In the genomic region with DNA sequence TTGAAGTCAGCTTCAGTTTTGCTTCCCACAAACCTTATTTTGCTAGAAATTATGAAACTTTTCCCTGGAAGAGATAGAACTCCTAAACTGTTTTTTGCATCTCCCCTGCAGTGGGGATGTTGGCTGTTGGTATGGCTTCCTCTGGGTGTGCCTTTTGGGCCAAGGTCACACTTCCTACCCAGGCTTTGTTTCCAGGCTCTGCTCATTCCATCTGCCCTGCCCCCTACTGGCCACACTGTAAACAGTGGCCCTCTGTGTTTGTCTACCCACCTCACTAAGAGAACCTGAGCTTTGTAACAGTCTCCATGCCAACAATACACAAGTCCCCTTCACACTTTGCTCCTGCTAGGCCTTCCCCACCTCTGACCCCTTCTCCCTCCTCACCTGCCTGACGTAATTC, we compare ENCODE assay signal across 9 mouse cellular contexts. TPM values are rescaled to one million over a fixed set of nuclear protein-coding genes. Genes with fewer than 3 reads are reported as not detected.
DNase-seq lines count a peak whose midpoint lies in the region; ATAC-seq lines count a peak whose summit lies in the region.
"Had no signal": no experiment of that assay in that cellular context is flagged by ENCODE, and none has a peak within 500 bp of the region (broad histone marks: within the 10 kb centered on the region; RNA-seq: fewer than 3 reads in every experiment).

No protein-coding gene starts in this region.

- no peak overlapping the region for H3K27ac ChIP-seq in forebrain, embryonic 10.5 days
- no peak overlapping the region for H3K27ac ChIP-seq in forebrain, embryonic 16.5 days (ENCODE audit: low read length)

- H3K4me2 ChIP-seq in forebrain, embryonic 16.5 days (ENCODE audit: low read length): no peak overlapping the region

- DNase-seq in forebrain, embryonic 10.5 days (ENCODE audit: extremely low spot score, low spot score): peak; percentile 21
- DNase-seq in A20 (ENCODE audit: low read depth, low spot score): peak; percentile 55
- DNase-seq in adrenal gland, postnatal 36 days: peak; percentile 59 to 62
- DNase-seq in heart, adult 9 months (ENCODE audit: low spot score in 2 of 2): peak; percentile 38 to 46
- DNase-seq in kidney, postnatal 14 days: peak; percentile 63
- no peak for DNase-seq in frontal cortex, postnatal 14 days (ENCODE audit: low spot score in 2 of 2)

- no peaks in the 10 kb centered on the region for H3K9me3 ChIP-seq in forebrain, embryonic 10.5 days
- H3K9me3 ChIP-seq in forebrain, embryonic 16.5 days (ENCODE audit: control insufficient read depth, low read length): no peaks in the 10 kb centered on the region
- H3K9me3 ChIP-seq: megakaryocyte, embryonic 14.5 days had no signal

- H3K36me3 ChIP-seq in forebrain, embryonic 10.5 days (replicated peaks): peaks cover 90% of the 10 kb centered on the region
- H3K36me3 ChIP-seq in forebrain, embryonic 16.5 days (ENCODE audit: control insufficient read depth, insufficient read depth): peaks cover 10% of the 10 kb centered on the region

- no peak overlapping the region for H3K9ac ChIP-seq in forebrain, embryonic 16.5 days (replicated peaks; ENCODE audit: low read depth, low read length)

- no peak overlapping the region for H3K4me3 ChIP-seq in forebrain, embryonic 10.5 days
- no peak overlapping the region for H3K4me3 ChIP-seq in forebrain, embryonic 16.5 days (replicated peaks; ENCODE audit: low read length)
- H3K4me3 ChIP-seq: megakaryocyte, embryonic 14.5 days had no signal

- no peak for ATAC-seq in forebrain, embryonic 16.5 days
- peak; percentile 72 for ATAC-seq in megakaryocyte-erythroid progenitor cell, adult 5-6 weeks (replicated peaks; ENCODE audit: low FRiP score, low TSS enrichment, poor library complexity, severe bottlenecking)

- no peaks in the 10 kb centered on the region for H3K4me1 ChIP-seq in forebrain, embryonic 10.5 days
- H3K4me1 ChIP-seq in forebrain, embryonic 16.5 days (replicated peaks; ENCODE audit: control insufficient read depth, insufficient read depth, low read length): no peaks in the 10 kb centered on the region

- H3K27me3 ChIP-seq in forebrain, embryonic 10.5 days (ENCODE audit: poor library complexity, severe bottlenecking): no peaks in the 10 kb centered on the region
- no peaks in the 10 kb centered on the region for H3K27me3 ChIP-seq in forebrain, embryonic 16.5 days (replicated peaks; ENCODE audit: control insufficient read depth, insufficient read depth, low read length)

- WGBS in forebrain, embryonic 10.5 days: 84% methylated on average over 1 of the region's 1 CpGs
- 88% methylated on average over 1 of the region's 1 CpGs for WGBS in forebrain, embryonic 16.5 days

RNA-seq across cellular contexts. Expression of gene Degs2, which starts 44.8 kb away (rescaled TPM):
- 1.1 and 1.7 TPM in 2 replicates for polyA plus RNA-seq in forebrain, embryonic 10.5 days (2016; fragmentation: Nextera tagmentation; extraction: Ambion mirVana)
- polyA plus RNA-seq in forebrain, embryonic 16.5 days (2015; fragmentation: Nextera tagmentation; extraction: Ambion mirVana): 1.6 and 2.6 TPM in 2 replicates
- under 1 TPM in 1 of 2 experiments, not detected in 1; 0.23 TPM for total RNA-seq in adrenal gland, postnatal 36 days (2021)
- not detected in 2 replicates for total RNA-seq in megakaryocyte-erythroid progenitor cell, adult 5-6 weeks (2014; fragmentation: Nextera tagmentation)
- not detected in 2 replicates for total RNA-seq in megakaryocyte-erythroid progenitor cell, adult 5-6 weeks (2017)

Comparison
In these comparisons a context has a peak if more than half of its experiments do, and no peak if none do; other contexts are left out.
1. DNase-seq: peak in forebrain, embryonic 10.5 days (single experiment), A20 (single experiment), adrenal gland, postnatal 36 days (2 of 2), heart, adult 9 months (2 of 2) and kidney, postnatal 14 days (single experiment); none in frontal cortex, postnatal 14 days (0 of 2).